Mouse (Mus musculus) cerebellum, adult 2 months (tissue): ENCODE results near the gene Klhl7.

ENCODE experiments used
- CTCF ChIP-seq: fragments of 200-500 bp; IDR thresholded peaks from 2 replicates; pipeline ENCODE4 v1.5.1; 2011; ENCODE audit warnings: low read depth, mild to moderate bottlenecking, control low read depth, low read length, moderate library complexity, borderline replicate concordance; ENCODE audit not compliant: insufficient read depth
- POLR2A ChIP-seq: fragments of 200-500 bp; IDR thresholded peaks from 2 replicates; pipeline ENCODE4 v1.6.1; 2011; ENCODE audit warnings: low read length, control low read depth, borderline replicate concordance; ENCODE audit not compliant: insufficient read depth

GRCm38 (mm10) chr5:24146964-24147363, 46.6 kb downstream of the Klhl7 start:
- TF ChIP-seq POLR2A (no peak), CTCF (no peak)
